Mouse (Mus musculus) erythroblast, embryonic 14.5 days (primary cell): ENCODE results near the gene Slx1b.

Source experiments
- GATA1 ChIP-seq: IDR thresholded peaks from 2 replicates; pipeline ENCODE4 v1.6.1; 2012; ENCODE audit warnings: low read length, inconsistent platforms, mixed read lengths
- TAL1 ChIP-seq: IDR thresholded peaks from 3 replicates; pipeline ENCODE4 v1.6.1; 2012; ENCODE audit warnings: low read length, inconsistent platforms, mixed read lengths

GRCm38 (mm10) chr7:126675104-126675503 lies 20.5 kb downstream of the Slx1b start:
- TF ChIP-seq GATA1 (no peak), TAL1 (no peak)
